20 mouse cellular contexts compared by ENCODE assay signal in genomic region chrX:85857169-85857568, GRCm38 (mm10). TPM values are rescaled to one million over a fixed set of nuclear protein-coding genes. Genes with fewer than 3 reads are reported as not detected.
DNase-seq lines count a peak whose midpoint lies in the region; ATAC-seq and TF ChIP-seq lines count a peak whose summit lies in the region.
"Had no signal": no experiment of that assay in that cellular context is flagged by ENCODE, and none has a peak within 500 bp of the region (broad histone marks: within the 10 kb centered on the region; RNA-seq: fewer than 3 reads in every experiment).

No protein-coding gene starts in this region.

- TF ChIP-seq CTCF in lung, postnatal 0 days (IDR thresholded peaks at IDR 0.05), result no peak
- TF ChIP-seq CTCF in stomach, postnatal 0 days (IDR thresholded peaks at IDR 0.05; ENCODE audit: low read depth), result no peak

- H3K4me1 ChIP-seq in kidney, embryonic 16.5 days (ENCODE audit: insufficient read depth, low read length), result no peaks in the 10 kb centered on the region
- no peaks in the 10 kb centered on the region for H3K4me1 ChIP-seq in lung, postnatal 0 days (ENCODE audit: insufficient read depth, low read depth, low read length)
- H3K4me1 ChIP-seq in stomach, postnatal 0 days (replicated peaks; ENCODE audit: control insufficient read depth, insufficient read depth), result no peaks in the 10 kb centered on the region
- no peaks in the 10 kb centered on the region for H3K4me1 ChIP-seq in forebrain, embryonic 12.5 days
- H3K4me1 ChIP-seq: embryonic facial prominence, embryonic 13.5 days; heart, embryonic 13.5 days; hindbrain, embryonic 12.5 days had no signal

- H3K36me3 ChIP-seq in kidney, embryonic 16.5 days (ENCODE audit: insufficient read depth, low read length), result no peaks in the 10 kb centered on the region
- no peaks in the 10 kb centered on the region for H3K36me3 ChIP-seq in lung, postnatal 0 days (ENCODE audit: insufficient read depth, low read length)
- no peaks in the 10 kb centered on the region for H3K36me3 ChIP-seq in stomach, postnatal 0 days (ENCODE audit: control insufficient read depth, insufficient read depth, low read length)
- no peaks in the 10 kb centered on the region for H3K36me3 ChIP-seq in forebrain, embryonic 12.5 days (replicated peaks)
- H3K36me3 ChIP-seq: embryonic facial prominence, embryonic 13.5 days; heart, embryonic 13.5 days; hindbrain, embryonic 12.5 days had no signal

- no peak for ATAC-seq in kidney, embryonic 16.5 days (ENCODE audit: low FRiP score, low TSS enrichment)
- peak; percentile 80 for ATAC-seq in lung, postnatal 0 days
- peak; percentile 80 for ATAC-seq in stomach, postnatal 0 days (ENCODE audit: low FRiP score, low TSS enrichment)
- ATAC-seq in forebrain, embryonic 12.5 days (ENCODE audit: low FRiP score), result no peak
- ATAC-seq: forebrain, embryonic 14.5 days had no signal

- no peaks in the 10 kb centered on the region for H3K9me3 ChIP-seq in kidney, embryonic 16.5 days (ENCODE audit: low read length)
- H3K9me3 ChIP-seq in lung, postnatal 0 days (ENCODE audit: low read length), result no peaks in the 10 kb centered on the region
- no peaks in the 10 kb centered on the region for H3K9me3 ChIP-seq in stomach, postnatal 0 days (ENCODE audit: control insufficient read depth, low read length)
- H3K9me3 ChIP-seq in forebrain, embryonic 12.5 days, result no peaks in the 10 kb centered on the region
- H3K9me3 ChIP-seq: embryonic facial prominence, embryonic 13.5 days; hindbrain, embryonic 12.5 days had no signal

- DNase-seq in kidney, adult 8-10 months, result no peak
- peak; percentile 64 for DNase-seq in lung, postnatal 0 days (ENCODE audit: low spot score)
- DNase-seq in lung, postnatal 36 days, result peak; percentile 21
- no peak for DNase-seq in stomach, postnatal 0 days (ENCODE audit: low spot score)
- DNase-seq in layer of hippocampus, adult 11-12 months (ENCODE audit: low spot score), result no peak
- DNase-seq: adrenal gland, postnatal 14 days; cerebellum, adult 11-12 months; cerebellum, adult 9-10 months; cerebellum, postnatal 25 days; gastrocnemius, adult 2 months; gastrocnemius, postnatal 25 days; heart, adult 11 months; heart, postnatal 36 days had no signal

- H3K4me3 ChIP-seq in kidney, embryonic 16.5 days (ENCODE audit: low read length), result no peak overlapping the region
- no peak overlapping the region for H3K4me3 ChIP-seq in lung, postnatal 0 days (ENCODE audit: low read depth, low read length)
- no peak overlapping the region for H3K4me3 ChIP-seq in stomach, postnatal 0 days (ENCODE audit: low read depth, low read length)
- H3K4me3 ChIP-seq in forebrain, embryonic 12.5 days (replicated peaks), result no peak overlapping the region
- H3K4me3 ChIP-seq: embryonic facial prominence, embryonic 13.5 days; gastrocnemius, adult 2 months; heart, embryonic 13.5 days; hindbrain, embryonic 12.5 days had no signal

- no peaks in the 10 kb centered on the region; the same call in 1 of the 2 replicates for H3K27me3 ChIP-seq in kidney, embryonic 16.5 days (ENCODE audit: insufficient read depth, low read length)
- H3K27me3 ChIP-seq in lung, postnatal 0 days (replicated peaks; ENCODE audit: insufficient read depth, low read length), result no peaks in the 10 kb centered on the region
- H3K27me3 ChIP-seq in stomach, postnatal 0 days (ENCODE audit: control insufficient read depth, insufficient read depth, low read length), result no peaks in the 10 kb centered on the region
- no peaks in the 10 kb centered on the region for H3K27me3 ChIP-seq in forebrain, embryonic 12.5 days
- H3K27me3 ChIP-seq: embryonic facial prominence, embryonic 13.5 days; heart, embryonic 13.5 days; hindbrain, embryonic 12.5 days had no signal

- H3K4me2 ChIP-seq in kidney, embryonic 16.5 days (replicated peaks; ENCODE audit: low read depth, low read length), result no peak overlapping the region
- no peak overlapping the region for H3K4me2 ChIP-seq in lung, postnatal 0 days (replicated peaks; ENCODE audit: low read depth, low read length)
- no peak overlapping the region for H3K4me2 ChIP-seq in stomach, postnatal 0 days (replicated peaks; ENCODE audit: low read depth)
- no peak overlapping the region for H3K4me2 ChIP-seq in forebrain, embryonic 12.5 days
- H3K4me2 ChIP-seq: embryonic facial prominence, embryonic 13.5 days; heart, embryonic 13.5 days; hindbrain, embryonic 12.5 days had no signal

- no peak overlapping the region for H3K9ac ChIP-seq in kidney, embryonic 16.5 days (replicated peaks; ENCODE audit: low read length)
- no peak overlapping the region for H3K9ac ChIP-seq in lung, postnatal 0 days (replicated peaks; ENCODE audit: low read depth)
- H3K9ac ChIP-seq in stomach, postnatal 0 days (ENCODE audit: low read length), result no peak overlapping the region
- H3K9ac ChIP-seq in forebrain, embryonic 12.5 days, result no peak overlapping the region
- H3K9ac ChIP-seq: embryonic facial prominence, embryonic 13.5 days; heart, embryonic 13.5 days; hindbrain, embryonic 12.5 days had no signal

- H3K27ac ChIP-seq in kidney, embryonic 16.5 days (ENCODE audit: low read length), result peak overlapping the region; percentile 29; the same call in 1 of the 2 replicates
- no peak overlapping the region for H3K27ac ChIP-seq in lung, postnatal 0 days (ENCODE audit: low read length)
- H3K27ac ChIP-seq in stomach, postnatal 0 days (replicated peaks), result no peak overlapping the region
- H3K27ac ChIP-seq in forebrain, embryonic 12.5 days, result no peak overlapping the region
- H3K27ac ChIP-seq: embryonic facial prominence, embryonic 13.5 days; gastrocnemius, adult 2 months; heart, embryonic 13.5 days; hindbrain, embryonic 12.5 days had no signal

- peak; percentile 58; the same call in 1 of the 2 replicates for TF ChIP-seq EP300 in lung, postnatal 0 days (IDR thresholded peaks at IDR 0.05)
- TF ChIP-seq EP300 in stomach, postnatal 0 days (optimal IDR thresholded peaks at IDR 0.05), result no peak

RNA-seq across cellular contexts. Expression of gene 5430427O19Rik, which starts 13.0 kb away (rescaled TPM):
- polyA plus RNA-seq in kidney, embryonic 16.5 days (2015; fragmentation: Nextera tagmentation; extraction: Ambion mirVana), result 0.07 and 0.15 TPM in 2 replicates
- polyA plus RNA-seq in lung, postnatal 0 days (2015; fragmentation: Nextera tagmentation; extraction: Ambion mirVana), result 0.49 and 0.53 TPM in 2 replicates
- polyA plus RNA-seq in stomach, postnatal 0 days (2015; fragmentation: Nextera tagmentation; extraction: Ambion mirVana), result 0.12 and 0.15 TPM in 2 replicates
- polyA plus RNA-seq in forebrain, embryonic 12.5 days (2016; fragmentation: Nextera tagmentation; extraction: Ambion mirVana), result 0.13 TPM in 1 of 2 replicates, not detected in the other
- polyA plus RNA-seq: C2C12; hindbrain, embryonic 12.5 days had no signal

Comparison
In these comparisons a context has a peak if more than half of its experiments do, and no peak if none do; other contexts are left out.
1. ATAC-seq: peak in lung, postnatal 0 days (single experiment) and stomach, postnatal 0 days (single experiment); none in kidney, embryonic 16.5 days (single experiment) and forebrain, embryonic 12.5 days (single experiment).
2. DNase-seq: peak in lung, postnatal 0 days (single experiment) and lung, postnatal 36 days (single experiment); none in kidney, adult 8-10 months (0 of 2), stomach, postnatal 0 days (single experiment) and layer of hippocampus, adult 11-12 months (single experiment).